Mouse (Mus musculus) 3T3-L1 (cell line): ENCODE data around the gene Olfr692.

ENCODE experiments used
- DNase-seq: peaks from one replicate; pipeline ENCODE4 v3.0.0-alpha.2; 2015; ENCODE audit warnings: low read depth, low spot score

The Olfr692 gene

GRCm38 (mm10) chr7:105404268-105404667, 36.2 kb downstream of the Olfr692 start, which contains the start of gene Cnga4:
Gene Cnga4 (plus strand): TSS chr7:105404568.
- DNase-seq, result no peak

DNA sequence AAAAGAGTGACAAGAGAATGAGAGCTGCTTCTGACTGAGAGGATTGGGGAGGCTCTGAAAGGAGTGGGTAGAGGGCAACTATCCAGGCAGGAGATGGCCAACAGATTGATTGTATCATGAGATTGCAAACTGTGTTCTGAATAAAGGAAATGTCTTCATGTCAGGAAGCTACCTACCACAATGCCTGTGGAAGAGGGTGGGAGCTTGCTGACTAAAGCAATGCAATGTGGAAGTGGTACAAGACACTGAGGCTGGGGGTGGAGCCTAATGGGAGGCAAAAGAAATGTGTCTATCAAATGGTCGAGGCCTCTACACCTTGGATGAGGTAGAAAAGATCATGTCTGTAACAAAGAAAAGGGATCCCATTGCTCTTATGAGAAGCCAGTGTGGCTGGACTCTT, 38.3 kb downstream of the Olfr692 start:
- DNase-seq, result no peak

DNA sequence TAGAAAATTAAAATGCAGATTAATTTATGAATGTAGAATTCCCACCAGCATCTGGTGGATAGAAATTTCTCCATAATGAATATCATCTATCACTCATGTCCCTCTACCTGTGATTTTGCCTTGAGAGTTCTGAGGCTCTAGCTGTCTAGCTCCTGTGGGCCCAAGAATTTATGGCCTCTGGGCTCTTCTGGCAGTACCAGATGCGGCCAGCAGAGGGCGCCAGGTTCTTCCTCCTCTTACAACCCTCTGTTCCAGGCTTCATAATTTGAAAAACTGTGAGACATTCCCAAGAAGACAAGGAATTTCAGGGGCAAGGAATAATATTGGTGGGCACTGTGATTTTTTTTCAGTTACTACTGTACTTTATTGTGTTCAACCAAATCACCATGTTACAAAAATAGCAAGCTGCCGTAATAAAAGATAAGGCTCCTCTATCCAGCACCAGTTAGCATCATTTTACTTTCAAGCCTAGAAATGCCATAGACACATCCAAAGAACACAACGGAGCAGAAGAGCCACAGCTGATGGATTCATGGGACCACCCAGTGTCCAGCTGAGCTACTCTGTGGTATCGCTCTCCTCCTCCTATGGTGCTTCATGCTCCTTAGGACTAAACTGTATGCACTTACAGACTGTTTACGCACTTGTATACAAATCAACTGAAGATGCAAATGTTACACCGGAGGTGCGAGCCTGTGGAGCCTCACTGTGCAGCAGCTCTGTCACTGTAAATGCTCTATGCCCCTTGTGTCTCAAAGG, 44.0 kb downstream of the Olfr692 start:
- peak; percentile 82 for DNase-seq

DNA sequence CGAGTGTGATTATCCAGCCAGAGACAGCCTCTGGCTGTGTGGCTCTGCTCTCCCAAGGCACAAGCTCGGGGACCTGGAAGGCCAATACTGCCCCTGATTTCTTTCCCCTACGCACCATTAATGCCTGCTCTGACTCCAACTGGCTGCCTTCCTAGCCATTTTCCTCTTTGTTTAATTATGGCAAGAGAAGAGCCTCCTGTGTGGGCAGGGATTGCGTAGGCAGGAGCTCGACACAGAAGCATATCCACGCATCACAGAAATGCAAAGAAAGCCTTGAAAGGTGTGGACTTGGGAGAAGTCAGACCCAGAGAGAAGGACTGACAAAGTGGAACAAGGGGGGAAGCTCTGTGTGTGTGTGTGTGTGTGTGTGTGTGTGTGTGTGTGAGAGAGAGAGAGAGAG, 46.4 kb downstream of the Olfr692 start:
- DNase-seq, result no peak

DNA sequence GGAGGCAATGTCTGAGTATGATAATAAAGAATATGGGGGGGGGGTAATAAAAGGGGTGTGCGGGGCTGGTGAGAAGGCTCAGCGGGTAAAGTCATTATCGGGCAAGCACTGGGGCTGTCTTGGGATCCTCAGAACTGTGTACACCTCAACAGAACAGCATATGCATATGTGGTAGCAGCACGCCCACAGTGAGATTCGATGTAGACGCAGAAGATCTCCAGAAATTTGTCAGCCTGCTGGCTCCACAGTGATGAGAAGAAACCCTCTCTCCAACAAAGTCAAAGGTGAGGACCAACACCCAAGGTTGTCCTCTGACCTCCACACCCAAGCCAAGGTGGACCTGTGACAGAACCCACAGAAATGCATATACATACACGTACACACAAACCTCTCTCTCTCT, 48.5 kb downstream of the Olfr692 start:
- no peak for DNase-seq

- DNase-seq, result no peak
Measured at GRCm38 (mm10) chr7:105418106-105418505, 50.1 kb downstream of the Olfr692 start.
